Mouse (Mus musculus) testis, postnatal 10 days (tissue): ENCODE results near the gene Bex6.
"Not testable (repeated sequence)": the region's sequence is repeated elsewhere in the genome, so short reads cannot be mapped to it uniquely, and the experiment has no call there.

ENCODE experiments used
- DNase-seq: peaks from one replicate; pipeline ENCODE4 v3.0.0; 2021; ENCODE audit warnings: low spot score

Bex6 gene

GRCm38 (mm10) chr16:32174340-32175005 is 5.2 kb upstream of the Bex6 start:
- no peak for DNase-seq

- no peak for DNase-seq
Measured at GRCm38 (mm10) chr16:32175029-32175428, 4.6 kb upstream of the Bex6 start.

- DNase-seq, result no peak
Measured at GRCm38 (mm10) chr16:32176896-32177686, 2.5 kb upstream of the Bex6 start.

- DNase-seq, result no peak
Measured at GRCm38 (mm10) chr16:32186056-32186455, 6.4 kb downstream of the Bex6 start.

- no peak for DNase-seq
Measured at GRCm38 (mm10) chr16:32189109-32189508, 9.5 kb downstream of the Bex6 start.

GRCm38 (mm10) chr16:32190011-32190441 is 10.4 kb downstream of the Bex6 start:
- DNase-seq, result no peak

- no peak for DNase-seq
Measured at GRCm38 (mm10) chr16:32200256-32201003, 20.8 kb downstream of the Bex6 start.

GRCm38 (mm10) chr16:32201004-32201325 is 21.3 kb downstream of the Bex6 start:
- no peak for DNase-seq

- DNase-seq, result peak; percentile 67
Measured at GRCm38 (mm10) chr16:32202681-32203080, 23.1 kb downstream of the Bex6 start.

- no peak for DNase-seq
Measured at GRCm38 (mm10) chr16:32204902-32205301, 25.3 kb downstream of the Bex6 start.

GRCm38 (mm10) chr16:32214156-32214555 is 34.5 kb downstream of the Bex6 start:
- no peak for DNase-seq

- DNase-seq, result no peak
Measured at GRCm38 (mm10) chr16:32214804-32215576, 35.4 kb downstream of the Bex6 start.

- no peak for DNase-seq
Measured at GRCm38 (mm10) chr16:32221803-32222202, 42.2 kb downstream of the Bex6 start.

GRCm38 (mm10) chr16:32222399-32222798 is 42.8 kb downstream of the Bex6 start:
- no peak for DNase-seq

- DNase-seq, result not testable (repeated sequence)
Measured at GRCm38 (mm10) chr16:32232050-32232449, 52.4 kb downstream of the Bex6 start.
